Mouse (Mus musculus) heart, postnatal 0 days (tissue): ENCODE data around the gene Sec22c. TPM values are rescaled to one million over a fixed set of nuclear protein-coding genes. Genes with fewer than 3 reads are reported as not detected.

Experiments
- ATAC-seq: fragments of 200-750 bp; cut with Nextera tagmentation; 2 replicates; pipeline ENCODE4 v1.8.0; 2017; ENCODE audit warnings: low read depth, moderate number of reproducible peaks, moderate library complexity; ENCODE audit not compliant: insufficient read depth
- DNase-seq: peaks from one replicate; pipeline ENCODE4 v3.0.0-alpha.2; 2016; ENCODE audit warnings: low spot score
- H3K27ac ChIP-seq: fragments of 300-500 bp; sonication (generic); 2 replicates; pipeline ENCODE4 v1.5.1; 2014; ENCODE audit warnings: low read depth, mild to moderate bottlenecking
- H3K27me3 ChIP-seq: fragments of 300-500 bp; sonication (generic); 2 replicates; pipeline ENCODE4 v1.6.1; 2014; ENCODE audit warnings: low read length, mixed read lengths; ENCODE audit not compliant: control insufficient read depth, insufficient read depth
- H3K36me3 ChIP-seq: fragments of 300-500 bp; sonication (generic); replicated peaks from 2 replicates; pipeline ENCODE4 v1.6.1; 2014; ENCODE audit warnings: low read length, mixed read lengths; ENCODE audit not compliant: control insufficient read depth, insufficient read depth
- H3K4me1 ChIP-seq: fragments of 300-500 bp; sonication (generic); 2 replicates; pipeline ENCODE4 v1.6.1; 2014; ENCODE audit warnings: antibody characterized with exemption; ENCODE audit not compliant: control insufficient read depth, insufficient read depth
- H3K4me2 ChIP-seq: fragments of 300-500 bp; sonication (generic); 2 replicates; pipeline ENCODE4 v1.6.1; 2014; ENCODE audit warnings: low read depth, mild to moderate bottlenecking, low read length, moderate library complexity
- H3K4me3 ChIP-seq: fragments of 300-500 bp; sonication (generic); 2 replicates; pipeline ENCODE4 v1.5.1; 2014; ENCODE audit warnings: low read depth, low read length
- H3K9ac ChIP-seq: fragments of 300-500 bp; sonication (generic); replicated peaks from 2 replicates; pipeline ENCODE4 v1.6.1; 2014; ENCODE audit warnings: low read depth, low read length, mixed read lengths
- H3K9me3 ChIP-seq: fragments of 300-500 bp; sonication (generic); replicated peaks from 2 replicates; pipeline ENCODE4 v1.6.1; 2016; ENCODE audit warnings: low read length; ENCODE audit not compliant: control insufficient read depth
- CTCF ChIP-seq: IDR thresholded peaks from 2 replicates; pipeline ENCODE4 v1.5.1; 2016; ENCODE audit warnings: antibody characterized with exemption, control low read depth, low read depth
- EP300 ChIP-seq: IDR thresholded peaks from 2 replicates; pipeline ENCODE4 v1.6.1; 2016; ENCODE audit warnings: antibody characterized with exemption, low read depth
- WGBS: fragments of 180-500 bp; shearing (Covaris S2); extraction: QIAGEN DNeasy Blood & Tissue Kit; methylation state at CpG from one replicate; pipeline ENCODE4 v1.1.7; 2014; 5-methylcytosine and 5-hydroxymethylcytosine counted together
- polyA plus RNA-seq: library from polyadenylated mRNA; unstranded; fragments of >200 nt; fragmentation: Nextera tagmentation; extraction: Ambion mirVana; gene quantifications from 2 replicates; pipeline ENCODE4 v1.2.1, GENCODE M21; 2015
- total RNA-seq: library from RNA; depleted of rRNA; stranded (reverse); fragments of >200 nt; gene quantifications from 2 replicates; pipeline ENCODE4 v1.2.3, GENCODE M21; 2014; ENCODE audit warnings: low replicate concordance; rRNA removed

Sec22c gene
- total and polyA plus RNA-seq, 2 experiments from 2014 or later = 3.8 to 3.9 TPM

- TF ChIP-seq EP300 (no peak), CTCF (no peak)
- ATAC-seq (no peak), DNase-seq (no peak)
- peaks cover 5% of the 10 kb centered on the region; the same call in 1 of the 2 replicates for H3K27me3 ChIP-seq
- H3K4me2 ChIP-seq = no peak overlapping the region
- H3K4me3 ChIP-seq = no peak overlapping the region
- 0 out of 2 replicates have a peak, but pooled peaks cover 10% of the 10 kb centered on the region for H3K4me1 ChIP-seq
- 77% methylated on average over 6 of the region's 6 CpGs for WGBS
- no peaks in the 10 kb centered on the region for H3K9me3 ChIP-seq
- H3K36me3 ChIP-seq = no peaks in the 10 kb centered on the region
- no peak overlapping the region for H3K27ac ChIP-seq
- H3K9ac ChIP-seq = no peak overlapping the region
Observed at GRCm38 (mm10) chr9:121633306-121633705, 72.0 kb downstream of the Sec22c start.

- TF ChIP-seq CTCF (no peak), EP300 (no peak)
- Histone ChIP-seq H3K4me2 (no peak overlapping the region), H3K4me3 (no peak overlapping the region), H3K36me3 (no peaks in the 10 kb centered on the region), H3K27ac (no peak overlapping the region), H3K4me1 (0 out of 2 replicates have a peak, but pooled peaks cover 10% of the 10 kb centered on the region), H3K9ac (no peak overlapping the region), H3K9me3 (no peaks in the 10 kb centered on the region), H3K27me3 (peaks cover 5% of the 10 kb centered on the region; the same call in 1 of the 2 replicates)
- DNase-seq (no peak), ATAC-seq (no peak)
- WGBS = 83% methylated on average over 10 of the region's 10 CpGs
Observed at GRCm38 (mm10) chr9:121632891-121633290, 72.4 kb downstream of the Sec22c start.

GRCm38 (mm10) chr9:121631946-121632345, 73.3 kb downstream of the Sec22c start:
- Histone ChIP-seq H3K36me3 (no peaks in the 10 kb centered on the region), H3K27me3 (peaks cover 5% of the 10 kb centered on the region; the same call in 1 of the 2 replicates), H3K4me3 (no peak overlapping the region), H3K9ac (no peak overlapping the region), H3K4me2 (no peak overlapping the region), H3K9me3 (no peaks in the 10 kb centered on the region), H3K27ac (no peak overlapping the region), H3K4me1 (0 out of 2 replicates have a peak, but pooled peaks cover 10% of the 10 kb centered on the region)
- TF ChIP-seq EP300 (no peak), CTCF (no peak)
- DNase-seq (no peak), ATAC-seq (no peak)
- WGBS = 22% methylated on average over 4 of the region's 4 CpGs

- H3K4me2 ChIP-seq = no peak overlapping the region
- WGBS = 81% methylated on average over 1 of the region's 1 CpGs
- no peak overlapping the region for H3K9ac ChIP-seq
- H3K27me3 ChIP-seq = no peaks in the 10 kb centered on the region; the same call in 1 of the 2 replicates
- H3K4me3 ChIP-seq = no peak overlapping the region
- DNase-seq = no peak
- 0 out of 2 replicates have a peak, but pooled peaks cover 10% of the 10 kb centered on the region for H3K4me1 ChIP-seq
- H3K36me3 ChIP-seq = no peaks in the 10 kb centered on the region
- ATAC-seq = no peak
- H3K9me3 ChIP-seq = no peaks in the 10 kb centered on the region
- TF ChIP-seq EP300 (no peak), CTCF (no peak)
- no peak overlapping the region for H3K27ac ChIP-seq
Observed at GRCm38 (mm10) chr9:121630627-121631026, 74.7 kb downstream of the Sec22c start.

Other genes with a start within 250 kb of the Sec22c start
- 1.4 TPM in 1 of 2 replicates, not detected in the other for gene Cck, start 209.8 kb downstream of the Sec22c start, total RNA-seq
- 0.29 and 0.95 TPM in 2 replicates for gene Cck, start 209.8 kb downstream of the Sec22c start, polyA plus RNA-seq
- gene Lyzl4, start 63.4 kb downstream of the Sec22c start, total RNA-seq = not detected in 2 replicates
- gene Lyzl4, start 63.4 kb downstream of the Sec22c start, polyA plus RNA-seq = not detected in 2 replicates
- 0.70 and 1.3 TPM in 2 replicates for gene Vipr1, start 62.8 kb downstream of the Sec22c start, total RNA-seq
- gene Vipr1, start 62.8 kb downstream of the Sec22c start, polyA plus RNA-seq = 0.14 and 0.40 TPM in 2 replicates
- gene Ss18l2, start 4.8 kb upstream of the Sec22c start, total RNA-seq = 109 and 136 TPM in 2 replicates
- gene Ss18l2, start 4.8 kb upstream of the Sec22c start, polyA plus RNA-seq = 362 and 379 TPM in 2 replicates
- gene Nktr, start 13.7 kb upstream of the Sec22c start, total RNA-seq = 44.0 and 44.8 TPM in 2 replicates
- 30.2 and 31.1 TPM in 2 replicates for gene Nktr, start 13.7 kb upstream of the Sec22c start, polyA plus RNA-seq
- gene Zfp651, start 53.8 kb upstream of the Sec22c start, total RNA-seq = 34.5 and 69.3 TPM in 2 replicates
- 12.1 and 13.2 TPM in 2 replicates for gene Zfp651, start 53.8 kb upstream of the Sec22c start, polyA plus RNA-seq
- gene Klhl40, start 72.1 kb upstream of the Sec22c start, total RNA-seq = 20.7 and 28.2 TPM in 2 replicates
- gene Klhl40, start 72.1 kb upstream of the Sec22c start, polyA plus RNA-seq = 12.6 and 14.5 TPM in 2 replicates
- 62.3 and 75.4 TPM in 2 replicates for gene Hhatl, start 87.0 kb upstream of the Sec22c start, total RNA-seq
- gene Hhatl, start 87.0 kb upstream of the Sec22c start, polyA plus RNA-seq = 52.7 and 53.0 TPM in 2 replicates
- not detected in 2 replicates for gene Ccdc13, start 134.0 kb upstream of the Sec22c start, total RNA-seq
- 0.34 and 0.41 TPM in 2 replicates for gene Ccdc13, start 134.0 kb upstream of the Sec22c start, polyA plus RNA-seq
- gene Higd1a, start 152.9 kb upstream of the Sec22c start, total RNA-seq = 59.2 and 85.4 TPM in 2 replicates
- gene Higd1a, start 152.9 kb upstream of the Sec22c start, polyA plus RNA-seq = 319 and 332 TPM in 2 replicates
- 4.1 and 4.6 TPM in 2 replicates for gene Ackr2, start 192.9 kb upstream of the Sec22c start, total RNA-seq
- 1.6 and 2.1 TPM in 2 replicates for gene Ackr2, start 192.9 kb upstream of the Sec22c start, polyA plus RNA-seq
- not detected in 2 replicates for gene Cyp8b1, start 210.8 kb upstream of the Sec22c start, total RNA-seq
- not detected in 2 replicates for gene Cyp8b1, start 210.8 kb upstream of the Sec22c start, polyA plus RNA-seq
- gene Fam198a, start 245.5 kb upstream of the Sec22c start, total RNA-seq = 1.1 and 3.1 TPM in 2 replicates
- 0.78 and 0.85 TPM in 2 replicates for gene Fam198a, start 245.5 kb upstream of the Sec22c start, polyA plus RNA-seq